Mouse (Mus musculus): Measurements from ENCODE around the gene Eif5.

Eif5 gene

GRCm38 (mm10) chr12:111563076-111563629, 25.3 kb downstream of the Eif5 start:
- no peak for DNase-seq (ENCODE audit: low read depth, low spot score)

GRCm38 (mm10) chr12:111565363-111565762, 27.5 kb downstream of the Eif5 start:
- peak; percentile 49 for DNase-seq (ENCODE audit: low read depth, low spot score)

GRCm38 (mm10) chr12:111568836-111569235, 31.0 kb downstream of the Eif5 start:
- peak; percentile 80 for DNase-seq (ENCODE audit: low read depth, low spot score)

- no peak for DNase-seq (ENCODE audit: low read depth, low spot score)
Measured at GRCm38 (mm10) chr12:111572406-111572805, 34.6 kb downstream of the Eif5 start.

- DNase-seq (ENCODE audit: low read depth, low spot score): no peak
Measured at GRCm38 (mm10) chr12:111573315-111573714, 35.5 kb downstream of the Eif5 start.

GRCm38 (mm10) chr12:111574074-111574886, 36.5 kb downstream of the Eif5 start, which contains the start of gene Mark3:
Gene Mark3 (plus strand): TSS chr12:111574523.
- peak; percentile 96 for DNase-seq (ENCODE audit: low read depth, low spot score)

- DNase-seq (ENCODE audit: low read depth, low spot score): no peak
Measured at GRCm38 (mm10) chr12:111574887-111575838, 37.3 kb downstream of the Eif5 start.

GRCm38 (mm10) chr12:111583058-111583457, 45.2 kb downstream of the Eif5 start:
- DNase-seq (ENCODE audit: low read depth, low spot score): no peak

- no peak for DNase-seq (ENCODE audit: low read depth, low spot score)
Measured at GRCm38 (mm10) chr12:111584401-111584800, 46.6 kb downstream of the Eif5 start.

GRCm38 (mm10) chr12:111587252-111587651, 49.4 kb downstream of the Eif5 start:
- DNase-seq (ENCODE audit: low read depth, low spot score): no peak

GRCm38 (mm10) chr12:111592407-111593021, 54.7 kb downstream of the Eif5 start:
- no peak for DNase-seq (ENCODE audit: low read depth, low spot score)

- no peak for DNase-seq (ENCODE audit: low read depth, low spot score)
Measured at GRCm38 (mm10) chr12:111593775-111594174, 56.0 kb downstream of the Eif5 start.

Data from 3T3-L1 (cell line).